Mouse (Mus musculus): ENCODE measurements at regions not wholly inside any gene's neighbourhood (a gene's known extent, or its start where the extent isn't known, plus 50 kb on each side); places are given as distances from the start of the nearest gene placed in this dataset.
"Not testable (repeated sequence)": the region's sequence is repeated elsewhere in the genome, so short reads cannot be mapped to it uniquely, and the experiment has no call there.

DNA sequence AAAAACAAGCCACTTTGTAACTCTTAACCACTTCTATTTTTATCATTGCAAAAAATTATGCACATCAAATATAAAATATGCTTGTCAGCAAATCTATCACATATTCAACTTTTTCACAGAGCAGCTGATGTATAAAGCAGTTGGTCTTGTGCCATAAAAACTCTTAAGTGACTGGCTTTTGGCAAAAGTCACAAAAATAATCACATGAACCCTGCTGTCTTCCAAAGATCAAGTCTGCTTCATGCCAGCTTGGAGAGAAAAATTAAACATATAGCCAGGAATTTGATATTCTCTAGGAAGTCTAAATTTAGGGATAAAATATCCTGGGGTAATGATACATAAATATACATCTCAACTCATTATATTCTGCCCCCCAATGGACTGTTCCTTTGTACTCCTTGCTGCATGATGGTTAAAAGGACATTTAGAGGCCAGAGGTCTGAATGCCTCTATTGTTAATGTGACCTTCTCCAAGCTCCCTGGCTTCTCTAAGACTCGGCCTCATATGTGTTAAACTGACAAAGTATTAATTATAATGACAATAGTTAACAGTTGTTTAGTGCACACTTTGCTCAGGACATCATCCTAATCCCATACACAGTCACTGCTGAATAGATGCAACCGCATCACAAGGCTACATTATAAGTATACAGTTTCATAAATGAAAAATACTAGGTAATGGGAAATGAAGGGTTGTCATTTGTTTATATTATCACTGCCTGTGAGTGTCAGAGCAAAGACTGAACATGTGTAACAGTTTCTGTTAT, 422.9 kb upstream of the Hs3st1 start:
- DNase-seq = no peak

DNA sequence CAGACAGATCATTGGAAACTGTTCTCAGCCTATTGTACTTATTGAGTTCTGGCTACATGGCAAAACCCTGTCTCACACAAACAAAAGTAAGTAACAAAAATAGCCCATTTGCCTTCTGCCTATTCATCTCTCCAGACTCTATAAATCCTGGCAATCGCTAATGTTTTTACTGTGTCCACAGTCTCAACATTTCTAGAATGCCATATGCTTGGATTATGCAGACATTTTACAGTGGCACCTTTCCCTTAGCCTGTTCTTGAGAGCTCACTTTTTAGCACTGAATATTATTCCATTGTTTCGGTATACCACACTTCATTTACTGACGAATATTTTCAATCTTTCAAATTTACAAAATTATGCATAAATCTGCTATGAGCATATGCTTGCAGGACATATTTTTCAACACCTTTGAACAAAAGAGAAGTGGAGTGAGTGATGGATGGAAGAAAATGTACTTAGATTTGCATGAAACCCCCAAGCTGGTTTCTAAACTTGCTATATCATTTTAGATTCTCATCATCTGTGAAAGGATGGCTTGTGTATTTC, 381.5 kb upstream of the Hs3st1 start:
- DNase-seq = no peak

DNA sequence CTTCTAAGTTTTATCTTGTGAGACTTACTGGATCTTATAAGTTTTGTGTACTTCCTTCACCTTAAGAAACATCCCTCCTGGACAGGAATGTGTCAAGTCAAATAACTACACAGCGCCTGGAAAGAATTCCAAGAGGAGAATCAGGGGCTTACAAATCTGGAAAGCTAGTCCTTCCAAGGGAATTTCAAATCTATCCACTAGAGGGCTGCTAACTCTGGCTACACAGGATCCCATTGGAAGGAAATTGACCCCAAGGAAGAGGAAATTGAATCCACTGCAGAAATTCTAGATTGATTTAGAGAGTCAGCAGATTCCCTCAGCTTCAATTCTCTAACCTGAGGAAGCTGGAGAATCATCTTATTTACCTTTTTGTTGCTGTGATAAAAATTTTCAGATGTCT, 369.1 kb upstream of the Hs3st1 start:
- no peak for DNase-seq

DNA sequence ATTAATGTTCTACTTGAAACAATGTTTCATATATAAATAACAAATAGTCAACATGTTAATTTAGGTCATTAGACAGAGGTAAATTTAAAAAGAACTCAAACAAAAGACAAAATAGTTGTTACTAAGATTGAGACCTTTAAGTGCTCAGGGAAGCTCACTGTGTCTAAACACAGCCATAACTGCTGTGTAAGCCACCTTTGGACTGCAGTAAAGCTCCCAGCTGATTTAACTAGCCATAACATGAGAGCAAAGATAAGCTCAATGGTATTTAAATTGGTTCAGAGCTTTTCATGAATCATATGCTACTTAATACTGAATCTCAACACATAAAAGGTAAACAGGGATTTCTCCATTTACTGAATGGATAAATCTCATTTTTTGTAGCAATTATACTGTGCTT, 361.6 kb upstream of the Hs3st1 start:
- no peak for DNase-seq

DNA sequence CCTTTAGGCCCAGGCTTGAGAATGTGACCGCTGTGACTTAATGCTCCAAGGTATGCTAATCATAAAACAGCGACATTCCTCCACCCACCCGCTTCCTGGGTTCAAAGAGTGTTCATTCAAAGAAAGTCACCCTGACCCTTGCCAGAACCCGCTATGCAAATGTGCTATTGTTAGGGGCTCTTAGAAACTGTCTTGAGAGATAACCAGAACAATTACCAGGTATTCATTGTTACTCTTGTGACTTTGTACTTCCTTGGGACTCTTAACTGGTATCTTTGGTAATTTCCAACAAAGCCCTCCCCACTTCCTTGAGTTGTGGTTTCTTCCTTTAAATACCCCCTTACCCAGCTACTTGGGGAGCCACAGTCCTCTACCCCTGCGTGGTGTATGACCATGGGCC, 334.3 kb upstream of the Hs3st1 start:
- DNase-seq = not testable (repeated sequence)

DNA sequence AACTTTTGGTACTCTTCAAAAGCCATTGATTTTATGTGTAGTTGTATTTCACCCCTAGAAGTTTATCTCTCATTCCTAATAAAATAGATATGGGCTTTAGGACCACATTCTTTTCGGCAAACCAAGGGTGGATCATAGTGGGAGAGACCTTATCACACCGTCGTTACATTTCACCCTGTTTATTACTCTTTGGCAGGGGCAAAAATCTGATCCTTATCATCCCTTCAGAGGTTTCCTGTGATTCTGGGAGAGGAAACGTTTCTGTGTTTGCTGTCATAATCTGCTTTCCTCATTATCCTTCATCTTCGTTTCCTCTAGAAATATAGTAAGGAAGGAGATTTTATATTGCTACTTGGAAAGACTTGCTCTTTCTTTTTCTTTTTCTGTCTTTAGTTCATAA, 290.0 kb upstream of the Hs3st1 start:
- no peak for DNase-seq

DNA sequence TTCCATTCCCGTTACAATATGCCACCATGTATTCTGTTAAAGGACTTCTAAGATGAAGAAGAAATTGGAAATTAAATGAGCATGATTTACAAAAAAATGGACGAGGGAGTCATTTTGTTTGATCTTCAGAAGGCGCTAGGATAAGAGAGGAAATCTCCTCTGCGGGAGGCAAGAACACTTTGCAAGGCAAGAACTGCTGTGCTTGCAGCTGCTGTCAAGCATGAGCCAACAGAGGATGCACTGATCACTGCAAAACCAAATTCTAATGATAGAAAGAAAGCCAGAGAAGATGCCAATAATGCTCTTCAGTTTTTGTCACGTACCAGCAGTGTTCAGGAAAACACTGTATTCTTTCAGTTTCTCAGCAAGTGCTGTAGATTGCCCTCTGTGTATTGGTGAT, 279.2 kb upstream of the Hs3st1 start:
- DNase-seq = no peak

DNA sequence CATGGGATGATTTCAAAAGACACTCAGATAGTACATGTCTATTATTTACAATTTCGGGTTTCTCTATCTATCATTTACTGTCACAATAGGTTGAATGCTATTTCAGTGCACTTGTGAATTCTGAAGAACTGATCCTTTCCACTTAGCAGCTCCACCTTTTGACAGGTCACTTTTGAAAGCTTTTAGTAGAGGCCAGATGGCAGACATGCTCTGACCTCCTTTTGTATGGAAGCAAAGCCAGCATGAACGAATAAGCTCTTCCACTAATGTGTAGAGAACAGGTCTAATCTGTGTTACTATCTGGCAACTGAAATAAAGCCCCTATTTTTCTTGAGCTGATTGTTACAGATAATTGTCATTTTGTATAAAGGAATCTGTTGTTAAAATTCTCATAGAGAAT, 278.4 kb upstream of the Hs3st1 start:
- no peak for DNase-seq

DNA sequence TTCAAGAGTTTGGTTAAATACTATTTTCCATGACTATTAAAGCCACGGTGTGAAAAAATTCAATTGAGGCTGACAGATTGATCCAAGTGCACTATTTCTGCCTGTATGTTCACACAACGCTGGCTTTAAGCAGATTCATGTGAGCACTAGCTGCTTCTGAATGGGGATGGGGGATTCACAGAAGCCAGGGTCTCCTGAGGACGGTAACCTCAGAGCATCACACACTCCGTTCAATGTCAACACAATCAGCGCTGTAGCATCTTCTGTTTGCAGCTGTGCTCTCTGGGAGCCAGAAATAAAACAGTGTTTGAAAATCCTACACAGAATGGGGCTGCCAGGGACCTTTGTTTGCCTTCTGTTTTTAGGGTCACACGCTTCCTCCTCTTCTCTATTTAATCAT, 275.0 kb upstream of the Hs3st1 start:
- DNase-seq = no peak

DNA sequence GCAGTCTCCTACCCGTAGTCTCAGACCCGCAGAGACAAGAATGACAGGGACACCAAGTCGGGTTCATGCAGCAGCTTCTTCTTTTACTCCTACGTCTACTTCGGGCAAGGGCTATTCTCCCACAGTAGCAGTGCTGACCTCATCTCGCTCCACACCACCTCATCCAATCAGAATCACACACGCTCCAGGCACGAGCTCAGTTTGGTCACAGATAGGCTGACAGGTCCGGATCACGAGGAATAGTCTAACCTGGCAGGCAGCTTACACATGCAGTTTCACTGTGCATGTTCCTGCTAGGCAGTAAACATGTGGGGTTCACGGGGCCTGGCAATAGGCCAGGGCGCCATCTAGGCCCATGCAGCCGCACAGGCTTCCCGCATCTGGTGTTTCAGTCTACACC, 260.7 kb upstream of the Hs3st1 start:
- no peak for DNase-seq

DNA sequence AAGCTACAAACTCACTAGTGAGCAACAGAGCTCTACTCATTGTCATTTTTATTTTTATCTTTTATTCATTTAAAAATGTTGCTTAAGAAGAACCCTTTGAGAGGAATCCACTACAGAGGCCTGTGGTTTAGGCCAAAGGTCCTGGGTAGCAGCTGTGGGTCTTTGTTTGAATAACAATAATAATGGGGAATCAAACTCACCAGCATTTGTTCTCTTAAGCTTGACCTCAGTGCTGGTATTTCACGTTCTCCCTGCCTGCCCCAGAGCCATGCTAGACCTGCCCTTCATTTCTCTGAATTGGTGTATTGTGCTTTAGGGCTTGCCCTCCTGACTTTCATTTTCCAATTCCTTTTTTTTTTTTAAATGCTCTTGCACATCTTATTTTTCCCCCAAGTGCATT, 232.8 kb upstream of the Hs3st1 start:
- no peak for DNase-seq

DNA sequence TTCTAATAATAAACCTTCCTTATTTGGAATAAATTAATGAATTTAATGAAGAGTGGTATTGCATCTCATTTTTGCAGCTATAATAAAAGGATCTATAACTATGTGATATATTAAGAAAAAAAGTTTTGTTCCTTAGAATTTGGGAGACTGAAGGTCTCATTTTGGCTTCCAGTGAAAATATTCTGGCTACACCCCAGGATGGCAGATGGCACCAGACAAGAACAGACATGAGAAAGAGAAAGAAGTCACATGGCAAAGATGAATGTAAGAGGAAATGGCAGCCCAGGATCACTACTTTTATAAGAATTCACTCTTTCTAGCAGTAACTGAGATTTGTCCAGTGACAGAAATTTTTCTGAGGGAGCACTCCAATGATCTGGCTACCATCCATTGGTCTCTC, 209.1 kb upstream of the Hs3st1 start:
- DNase-seq = no peak

DNA sequence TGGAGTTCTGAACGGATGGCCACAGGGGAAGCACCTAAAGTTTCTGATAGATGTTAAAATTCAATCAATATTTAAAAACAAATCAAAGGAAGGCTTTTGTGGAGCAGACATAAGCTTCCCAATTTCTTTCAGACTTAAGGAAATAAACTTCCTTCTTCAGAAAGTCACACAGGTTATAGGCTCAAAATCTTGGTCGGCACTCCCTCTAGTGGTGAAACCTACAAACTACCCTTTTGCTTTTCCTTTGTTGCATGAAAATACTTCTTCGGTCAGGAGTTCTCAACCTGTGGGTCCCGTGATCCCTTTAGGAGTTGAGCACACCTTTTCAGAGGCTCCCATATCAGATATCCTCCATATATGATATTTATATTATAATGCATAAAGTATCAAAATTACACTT, 205.7 kb upstream of the Hs3st1 start:
- peak in 1 of 2 experiments; percentile 14 for DNase-seq

DNA sequence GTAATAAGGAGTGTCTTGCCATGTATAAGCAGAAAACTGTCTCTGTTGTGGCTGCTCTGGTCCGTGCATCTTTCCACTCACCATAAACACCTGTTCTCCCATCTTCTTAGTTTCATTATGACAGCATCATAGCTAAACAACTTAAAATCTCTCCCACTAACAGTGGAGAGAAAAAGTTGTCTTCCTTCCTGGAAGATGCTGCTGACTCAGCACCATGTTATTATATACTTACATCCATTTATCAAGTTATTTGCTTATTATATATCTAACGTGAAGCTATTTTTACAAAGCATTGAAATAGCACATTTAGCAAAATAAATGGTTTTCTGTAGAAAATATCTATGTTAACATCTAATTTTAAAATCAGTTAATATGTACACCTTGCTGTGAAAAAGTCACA, 180.3 kb upstream of the Hs3st1 start:
- DNase-seq = no peak

DNA sequence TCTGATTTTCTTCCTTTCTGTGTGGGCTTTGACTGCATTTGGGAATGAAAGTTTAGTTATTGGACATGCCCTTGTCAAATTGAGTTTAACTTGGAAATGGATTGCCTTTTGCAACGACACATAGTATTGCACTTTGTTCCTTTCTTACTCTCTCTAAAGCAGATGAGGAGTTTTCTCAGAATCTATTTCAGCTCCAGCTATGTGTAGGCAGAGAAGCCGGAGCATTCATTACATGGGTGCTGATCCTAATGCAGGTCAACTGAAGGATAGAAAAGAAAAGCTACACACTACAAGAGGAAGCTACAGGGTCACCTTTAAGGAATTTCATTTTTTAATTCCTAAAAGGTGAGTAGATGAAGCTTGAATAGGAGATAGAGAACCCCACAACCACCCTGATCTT, 176.6 kb upstream of the Hs3st1 start:
- DNase-seq = no peak

DNA sequence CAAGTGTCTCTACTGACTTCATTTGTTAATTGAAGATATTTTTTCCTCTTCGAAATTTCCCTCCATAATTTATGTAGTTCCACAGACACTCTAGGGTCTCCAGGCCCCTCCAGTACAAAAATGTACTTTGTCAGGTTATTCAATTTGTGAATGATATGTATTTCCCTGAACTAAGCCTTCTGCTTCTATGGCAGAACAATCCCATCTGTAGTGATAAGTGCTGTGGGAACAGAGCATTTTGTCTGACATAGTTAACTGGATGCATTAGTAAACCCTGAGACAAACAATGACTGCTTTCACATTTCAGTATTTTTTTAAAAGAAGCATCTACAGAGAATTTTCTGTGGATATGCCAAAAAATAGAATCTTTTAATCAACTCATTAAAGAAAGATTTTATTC, 154.1 kb upstream of the Hs3st1 start:
- no peak for DNase-seq

DNA sequence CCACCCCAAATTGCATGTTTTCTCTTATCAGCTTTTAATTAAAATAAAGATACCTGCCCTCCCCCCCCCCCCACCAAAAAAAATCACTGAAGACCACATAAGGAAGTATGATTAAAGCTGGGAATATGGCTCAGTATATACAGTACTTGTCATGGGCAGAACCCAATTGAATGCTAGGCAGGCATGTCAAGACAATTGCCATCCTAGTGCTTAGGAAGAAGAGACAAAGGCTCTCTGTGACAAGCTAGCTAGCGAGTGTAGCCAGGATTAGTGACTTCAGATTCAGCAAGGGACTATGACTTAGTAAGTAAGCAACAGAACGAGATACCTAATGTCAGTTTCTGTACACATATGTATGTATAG, 116.4 kb upstream of the Hs3st1 start:
- DNase-seq = no peak

DNA sequence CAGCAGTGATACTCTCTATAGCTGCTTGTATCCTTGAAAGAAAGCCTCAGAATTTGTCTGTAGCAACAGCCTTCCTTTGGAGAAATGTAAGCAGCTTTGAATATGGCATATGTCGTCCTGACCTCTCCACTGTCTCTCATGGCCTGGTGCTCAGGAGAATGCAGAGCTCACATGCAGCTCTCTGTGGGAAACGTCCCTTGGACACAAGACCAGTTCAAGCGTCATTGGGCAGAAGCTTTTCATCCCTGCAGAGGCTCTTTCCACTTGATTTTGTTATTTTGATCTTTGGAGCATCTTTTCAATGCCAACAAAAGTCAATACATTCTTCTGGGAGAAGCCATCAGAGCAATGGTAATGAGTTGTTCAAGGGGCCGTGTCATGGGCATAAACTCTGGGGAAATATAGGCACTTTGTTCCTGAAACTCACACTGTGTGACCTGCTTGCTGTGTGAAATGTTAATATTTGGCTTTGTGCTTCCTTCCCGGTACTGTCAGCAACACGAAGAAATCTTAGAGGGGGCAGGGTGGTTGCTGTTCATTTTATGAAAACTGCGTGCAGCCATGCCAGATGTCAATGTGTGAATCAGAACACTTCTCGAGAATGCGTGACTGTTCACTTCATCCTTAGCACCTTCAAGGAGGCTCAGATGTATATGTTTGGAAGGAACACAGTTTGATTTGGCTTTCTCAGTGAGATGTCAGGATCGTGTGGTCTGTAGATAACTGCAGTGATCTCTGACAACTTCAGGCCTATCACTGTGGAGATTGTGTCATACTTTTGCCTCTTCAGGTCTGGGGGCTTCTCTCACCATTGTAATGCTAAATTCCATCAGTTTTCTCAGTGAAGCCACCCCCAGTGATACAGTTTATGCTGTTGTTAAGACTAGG, 115.8 kb upstream of the Hs3st1 start:
- DNase-seq = no peak

DNA sequence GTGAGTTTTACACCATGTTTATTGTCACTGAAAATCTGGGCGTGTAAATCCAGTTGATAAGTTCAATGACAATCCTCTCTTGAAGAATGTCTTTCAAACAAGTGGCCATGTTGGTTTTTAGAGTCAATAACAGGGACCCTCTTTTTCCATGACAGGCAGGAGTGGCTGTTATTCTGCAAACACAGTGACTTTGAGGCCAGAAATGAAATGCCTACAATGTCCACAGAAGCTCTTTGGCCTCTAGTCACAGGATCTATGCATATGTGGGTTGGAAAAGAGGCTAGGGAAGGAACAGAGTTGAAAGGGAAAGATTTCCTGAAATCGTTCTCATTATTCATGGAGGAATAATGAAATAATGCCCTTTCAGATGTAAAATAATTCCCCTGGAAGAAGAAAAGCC, 101.9 kb upstream of the Hs3st1 start:
- DNase-seq = no peak

DNA sequence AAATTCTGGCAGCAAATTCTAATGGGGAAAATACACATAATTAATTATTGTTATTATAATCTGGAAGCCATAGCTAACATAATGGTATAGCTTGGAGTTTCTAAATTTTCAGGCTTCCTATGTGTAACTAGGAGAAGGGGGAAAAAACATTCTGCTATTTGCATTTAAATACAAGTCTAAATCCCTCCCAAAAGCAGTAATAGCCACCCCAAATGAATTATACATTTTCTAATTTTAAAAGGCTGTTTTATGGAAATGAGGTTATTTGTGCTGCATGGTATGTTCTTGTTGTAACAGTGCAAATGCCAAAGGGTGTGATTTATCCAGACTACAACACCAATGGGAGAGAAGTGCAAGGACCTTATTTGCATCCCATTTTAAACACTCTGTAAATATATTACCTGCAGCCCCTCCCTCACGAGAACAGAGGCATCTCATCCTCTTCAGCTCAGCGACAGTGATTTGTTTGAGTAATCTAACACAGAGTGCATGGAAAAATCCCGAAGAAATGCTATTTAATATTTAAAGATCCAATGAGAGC, 101.4 kb upstream of the Hs3st1 start:
- no peak for DNase-seq

DNA sequence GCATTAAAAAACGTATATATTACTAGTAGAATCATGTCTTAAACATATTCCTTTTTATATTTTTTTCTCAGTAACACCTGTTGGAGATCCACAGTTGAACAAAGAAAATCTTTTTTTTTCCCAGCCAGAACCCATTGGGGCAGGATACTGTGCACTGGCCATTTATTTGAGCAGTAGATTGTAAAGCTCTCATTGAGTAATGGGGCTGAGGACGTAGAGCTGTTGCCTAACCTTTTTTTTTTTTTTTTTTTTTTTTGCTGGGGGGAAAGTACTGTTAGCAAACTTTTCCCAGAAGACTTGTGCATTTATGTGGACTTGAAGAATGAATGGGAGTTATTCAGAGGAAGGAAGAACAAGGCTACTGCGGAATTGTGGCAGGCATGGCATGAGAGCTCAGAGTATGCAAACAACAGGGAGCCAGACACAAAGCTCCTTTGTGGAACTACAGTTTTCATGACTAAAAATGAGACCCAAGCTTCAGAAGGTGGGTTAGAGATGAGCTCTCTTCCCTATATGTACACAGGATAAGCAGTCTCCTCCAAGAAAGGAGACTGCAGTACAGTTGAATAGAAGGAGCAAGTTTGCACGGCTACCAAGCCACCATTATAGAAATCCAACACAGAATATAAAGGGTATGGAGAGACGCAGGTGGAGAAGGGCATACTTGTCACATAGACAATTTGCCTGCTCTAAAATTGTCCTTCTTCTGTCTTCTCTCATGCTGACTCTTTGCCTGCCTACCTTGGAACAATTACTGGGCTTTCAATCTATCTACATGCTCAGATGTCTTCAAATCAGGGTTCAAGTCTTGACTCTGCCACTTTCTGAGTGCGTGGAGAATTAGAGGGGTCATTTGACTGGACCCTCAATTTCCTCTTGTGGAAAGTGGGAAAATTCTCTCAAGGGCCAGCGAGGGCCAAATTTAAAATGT, 100.7 kb upstream of the Hs3st1 start:
- DNase-seq = no peak

DNA sequence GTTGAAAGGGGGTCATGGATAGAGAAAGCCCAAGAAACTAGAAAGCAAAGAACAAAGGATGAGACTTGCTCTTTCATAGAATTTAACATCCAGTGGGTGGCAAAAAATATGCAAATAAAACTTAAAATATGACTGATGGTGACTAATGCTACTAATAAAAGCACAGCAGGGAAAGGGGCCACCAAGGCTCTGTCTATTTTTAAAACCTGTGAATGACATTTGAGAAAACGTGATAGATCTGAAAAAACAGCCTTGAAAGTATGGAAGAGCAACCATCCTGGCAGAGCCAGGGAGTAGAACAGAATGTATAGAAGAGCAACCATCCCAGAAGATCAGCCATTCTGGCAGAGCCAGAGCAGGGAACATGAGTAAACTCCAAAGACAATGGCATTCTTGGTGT, 91.9 kb upstream of the Hs3st1 start:
- no peak for DNase-seq

DNA sequence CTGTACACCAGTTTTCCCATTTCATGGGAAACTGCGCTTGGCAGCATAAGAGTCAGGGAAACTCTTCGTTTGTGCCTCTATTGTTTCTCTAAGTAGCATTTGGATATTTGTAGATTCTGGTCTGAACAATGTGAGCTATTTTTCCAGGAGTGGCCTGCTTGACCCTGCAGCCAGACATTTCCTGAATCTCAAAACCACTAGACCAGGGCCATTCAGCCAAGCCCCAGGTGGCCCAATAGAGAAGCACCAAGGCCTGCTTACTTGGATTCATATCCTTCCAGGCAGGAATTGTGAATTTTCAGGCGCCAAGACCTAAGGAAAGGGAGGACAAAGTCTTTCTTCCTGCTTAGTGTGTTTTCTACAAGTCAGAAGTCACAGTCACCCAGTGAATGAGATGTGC, 85.9 kb upstream of the Hs3st1 start:
- peak; percentile 12 to 66 for DNase-seq

Data from kidney, postnatal 25 days (tissue).